Mouse (Mus musculus): ENCODE measurements around the gene Ptprd. TPM values are rescaled to one million over a fixed set of nuclear protein-coding genes. Genes with fewer than 3 reads are reported as not detected.
"Not testable (repeated sequence)": the region's sequence is repeated elsewhere in the genome, so short reads cannot be mapped to it uniquely, and the experiment has no call there.

Gene Ptprd
- polyA plus RNA-seq, 1 experiment from 2014 or later, result 30.4 TPM

DNA sequence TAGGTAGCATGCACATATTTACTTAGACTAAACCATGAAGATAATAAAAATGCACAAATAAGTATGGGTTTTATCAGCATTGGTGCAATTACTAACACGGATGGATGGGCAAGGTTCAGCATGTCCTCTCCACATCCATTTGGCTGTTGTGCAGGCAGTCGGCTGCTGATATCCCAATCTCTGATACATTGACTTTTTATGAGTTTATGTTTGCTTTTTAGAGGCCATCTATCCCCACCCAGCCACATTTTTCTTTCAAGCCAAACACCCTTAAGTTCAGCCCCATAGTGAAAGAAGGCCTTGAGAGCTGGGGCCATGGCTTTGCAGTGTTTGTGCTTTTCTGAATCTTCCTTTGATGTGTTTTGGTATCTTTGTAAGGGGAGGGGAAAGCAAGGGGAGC, 2166.1 kb downstream of the Ptprd start:
- ATAC-seq (ENCODE audit: insufficient number of reproducible peaks, insufficient read depth, low FRiP score, low read depth), result no peak
- Histone ChIP-seq H3K27me3 (ENCODE audit: control insufficient read depth, insufficient read depth, low read length) (no peaks in the 10 kb centered on the region), H3K27ac (ENCODE audit: low read length) (no peak overlapping the region), H3K9me3 (ENCODE audit: control insufficient read depth, low read depth, low read length) (no peaks in the 10 kb centered on the region), H3K36me3 (ENCODE audit: control insufficient read depth, insufficient read depth, low read length) (no peaks in the 10 kb centered on the region), H3K4me3 (ENCODE audit: low read depth, low read length) (no peak overlapping the region), H3K4me1 (ENCODE audit: control insufficient read depth, insufficient read depth, low read length) (no peaks in the 10 kb centered on the region), H3K9ac (replicated peaks; ENCODE audit: low read depth, low read length) (no peak overlapping the region), H3K4me2 (replicated peaks; ENCODE audit: low read depth, low read length) (no peak overlapping the region)
- WGBS, result 48% methylated on average over 2 of the region's 2 CpGs

DNA sequence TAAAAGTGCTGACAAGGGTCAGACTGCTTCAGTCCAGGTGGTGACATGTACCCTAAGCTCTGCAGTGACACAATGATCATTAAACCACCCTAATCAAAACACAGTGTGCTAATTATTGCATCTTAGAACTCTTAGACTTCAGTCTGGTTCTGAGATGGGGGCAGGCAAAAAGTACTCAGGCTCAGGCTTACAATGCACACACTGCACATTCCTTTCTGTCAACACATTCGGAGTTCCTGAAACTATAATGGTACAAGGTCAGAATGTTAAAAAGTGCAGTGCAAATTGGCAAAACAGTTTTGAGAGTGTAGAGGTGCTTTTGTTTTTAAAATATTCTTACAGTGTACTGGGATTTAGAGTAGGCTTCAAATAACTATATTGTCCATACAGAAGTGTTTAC, 2167.0 kb downstream of the Ptprd start:
- H3K27me3 ChIP-seq (ENCODE audit: control insufficient read depth, insufficient read depth, low read length), result no peaks in the 10 kb centered on the region
- no peaks in the 10 kb centered on the region; the same call in 1 of the 2 replicates for H3K36me3 ChIP-seq (ENCODE audit: control insufficient read depth, insufficient read depth, low read length)
- H3K4me1 ChIP-seq (ENCODE audit: control insufficient read depth, insufficient read depth, low read length), result no peaks in the 10 kb centered on the region
- no peak overlapping the region for H3K27ac ChIP-seq (ENCODE audit: low read length)
- H3K9ac ChIP-seq (replicated peaks; ENCODE audit: low read depth, low read length), result no peak overlapping the region
- WGBS, result 43% methylated on average over 1 of the region's 1 CpGs
- no peak for ATAC-seq (ENCODE audit: insufficient number of reproducible peaks, insufficient read depth, low FRiP score, low read depth)
- H3K4me3 ChIP-seq (ENCODE audit: low read depth, low read length), result no peak overlapping the region
- no peak overlapping the region for H3K4me2 ChIP-seq (replicated peaks; ENCODE audit: low read depth, low read length)
- H3K9me3 ChIP-seq (ENCODE audit: control insufficient read depth, low read depth, low read length), result no peaks in the 10 kb centered on the region

DNA sequence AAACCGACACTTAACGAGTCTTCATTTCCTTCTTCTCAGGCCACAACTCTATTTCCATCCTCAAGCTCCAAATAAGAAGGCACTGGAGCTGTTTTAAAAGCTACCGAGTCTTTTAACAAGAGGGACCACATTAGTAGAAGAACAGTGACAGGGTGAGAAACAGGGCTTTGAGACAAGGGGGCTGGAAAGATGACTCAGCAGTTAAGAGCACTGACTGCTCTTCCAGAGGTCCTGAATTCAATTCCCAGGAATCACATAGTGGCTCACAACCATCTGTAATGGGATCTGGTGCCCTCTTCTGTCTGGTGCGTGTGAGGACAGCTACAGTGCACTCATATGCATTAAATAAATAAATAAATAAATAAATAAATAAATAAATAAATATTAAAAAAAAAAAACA, 2174.6 kb downstream of the Ptprd start:
- 74% methylated on average over 4 of the region's 4 CpGs for WGBS
- H3K27ac ChIP-seq (ENCODE audit: low read length); H3K27me3 ChIP-seq (ENCODE audit: control insufficient read depth, insufficient read depth, low read length); H3K9ac ChIP-seq (replicated peaks; ENCODE audit: low read depth, low read length); H3K4me3 ChIP-seq (ENCODE audit: low read depth, low read length); ATAC-seq (ENCODE audit: insufficient number of reproducible peaks, insufficient read depth, low FRiP score, low read depth); H3K36me3 ChIP-seq (ENCODE audit: control insufficient read depth, insufficient read depth, low read length); H3K9me3 ChIP-seq (ENCODE audit: control insufficient read depth, low read depth, low read length); H3K4me1 ChIP-seq (ENCODE audit: control insufficient read depth, insufficient read depth, low read length); H3K4me2 ChIP-seq (replicated peaks; ENCODE audit: low read depth, low read length): not testable (repeated sequence)

DNA sequence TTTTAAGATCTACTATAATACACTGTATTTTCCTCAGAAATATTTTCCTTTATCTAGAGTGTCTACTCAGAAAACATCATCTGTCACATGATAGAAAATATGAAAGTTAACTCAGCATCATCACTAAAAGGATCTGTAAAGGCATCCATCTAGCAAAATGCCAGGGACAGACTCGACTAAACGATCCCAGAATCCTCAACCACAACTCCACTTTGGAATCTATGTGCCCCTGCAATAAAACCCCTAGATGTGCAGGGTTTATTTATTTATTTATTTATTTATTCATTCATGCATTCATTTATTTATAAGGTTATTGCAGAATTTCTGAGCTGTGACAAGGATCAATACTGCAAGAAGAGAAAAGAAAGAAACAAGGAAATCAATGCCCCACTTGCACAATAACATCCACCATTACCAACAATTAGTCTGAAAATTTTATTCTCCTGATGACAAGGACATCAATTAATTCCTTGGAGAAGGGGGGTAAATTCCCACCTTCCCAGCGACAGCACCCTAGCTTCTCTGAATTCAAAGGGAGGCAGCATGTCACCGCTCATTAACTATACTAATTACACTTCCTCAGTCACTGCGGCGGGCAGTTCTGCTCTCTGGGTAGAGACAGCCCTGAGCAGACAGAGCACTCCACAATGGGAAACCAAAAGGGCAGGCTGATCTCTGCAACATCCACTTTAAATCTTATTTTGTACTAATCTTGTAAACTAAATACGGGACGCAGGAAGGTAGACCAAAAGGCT, 2186.0 kb downstream of the Ptprd start:
- Histone ChIP-seq H3K4me1 (ENCODE audit: control insufficient read depth, insufficient read depth, low read length) (no peaks in the 10 kb centered on the region), H3K9me3 (ENCODE audit: control insufficient read depth, low read depth, low read length) (no peaks in the 10 kb centered on the region), H3K9ac (replicated peaks; ENCODE audit: low read depth, low read length) (no peak overlapping the region), H3K4me2 (replicated peaks; ENCODE audit: low read depth, low read length) (no peak overlapping the region), H3K4me3 (ENCODE audit: low read depth, low read length) (no peak overlapping the region), H3K36me3 (ENCODE audit: control insufficient read depth, insufficient read depth, low read length) (no peaks in the 10 kb centered on the region), H3K27ac (ENCODE audit: low read length) (no peak overlapping the region), H3K27me3 (ENCODE audit: control insufficient read depth, insufficient read depth, low read length) (no peaks in the 10 kb centered on the region)
- ATAC-seq (ENCODE audit: insufficient number of reproducible peaks, insufficient read depth, low FRiP score, low read depth), result no peak
- WGBS, result 81% methylated on average over 8 of the region's 8 CpGs

DNA sequence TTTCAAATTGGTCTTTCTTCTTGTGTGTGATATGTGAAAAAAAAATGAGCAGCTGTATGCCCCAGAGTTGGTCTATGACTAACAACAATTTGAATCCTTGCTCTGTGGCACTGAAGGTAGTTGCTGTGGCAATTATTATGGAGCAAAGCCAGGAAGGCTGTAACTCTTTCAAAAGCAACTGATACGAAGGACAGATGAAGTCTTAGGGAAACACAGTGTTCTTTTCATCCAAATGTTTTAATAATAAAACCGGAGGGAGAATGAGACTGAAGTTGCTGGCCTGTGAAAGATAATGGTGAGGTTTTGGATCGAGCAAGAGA, 2187.3 kb downstream of the Ptprd start:
- 73% methylated on average over 3 of the region's 3 CpGs for WGBS
- no peak for ATAC-seq (ENCODE audit: insufficient number of reproducible peaks, insufficient read depth, low FRiP score, low read depth)
- H3K27ac ChIP-seq (ENCODE audit: low read length), result no peak overlapping the region
- H3K9me3 ChIP-seq (ENCODE audit: control insufficient read depth, low read depth, low read length), result no peaks in the 10 kb centered on the region
- H3K4me2 ChIP-seq (replicated peaks; ENCODE audit: low read depth, low read length), result no peak overlapping the region
- no peak overlapping the region for H3K9ac ChIP-seq (replicated peaks; ENCODE audit: low read depth, low read length)
- no peaks in the 10 kb centered on the region for H3K27me3 ChIP-seq (ENCODE audit: control insufficient read depth, insufficient read depth, low read length)
- H3K36me3 ChIP-seq (ENCODE audit: control insufficient read depth, insufficient read depth, low read length), result no peaks in the 10 kb centered on the region
- no peaks in the 10 kb centered on the region for H3K4me1 ChIP-seq (ENCODE audit: control insufficient read depth, insufficient read depth, low read length)
- H3K4me3 ChIP-seq (ENCODE audit: low read depth, low read length), result no peak overlapping the region

DNA sequence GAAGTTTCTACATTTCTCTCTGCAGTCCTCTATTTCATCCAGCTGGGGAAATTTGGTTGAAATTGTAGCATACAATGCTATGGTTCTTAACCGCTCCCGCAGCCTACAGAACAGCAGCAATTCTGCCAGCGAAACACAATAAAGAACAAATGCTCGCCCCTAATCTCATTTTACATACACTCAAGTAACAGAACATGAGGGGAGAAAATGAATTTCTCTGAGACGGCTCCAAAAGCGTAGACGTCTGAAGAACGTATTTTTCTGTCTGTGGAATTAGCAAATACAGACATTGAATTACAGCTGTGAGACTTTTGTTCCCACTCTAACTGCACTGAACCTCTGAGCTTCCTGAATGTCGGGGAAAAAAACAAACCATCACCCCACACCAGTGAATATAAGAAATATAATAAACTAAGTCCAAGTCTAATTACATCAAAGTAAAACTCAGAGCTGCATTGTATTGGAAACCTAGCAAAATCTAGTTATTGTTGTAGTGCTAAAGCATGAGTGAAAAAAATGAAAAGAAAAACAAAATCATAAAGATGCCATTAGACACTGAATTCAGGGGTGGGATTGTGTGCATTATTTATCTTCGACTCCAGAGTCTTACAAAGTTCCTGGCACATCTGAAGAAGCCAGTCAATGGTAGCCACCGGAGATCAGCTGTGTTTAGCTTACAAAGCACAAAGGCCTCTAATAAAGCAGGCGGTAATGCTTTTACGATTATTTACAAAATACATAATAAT, 2187.8 kb downstream of the Ptprd start:
- Histone ChIP-seq H3K27ac (ENCODE audit: low read length) (no peak overlapping the region), H3K27me3 (ENCODE audit: control insufficient read depth, insufficient read depth, low read length) (no peaks in the 10 kb centered on the region), H3K4me1 (ENCODE audit: control insufficient read depth, insufficient read depth, low read length) (no peaks in the 10 kb centered on the region), H3K9me3 (ENCODE audit: control insufficient read depth, low read depth, low read length) (no peaks in the 10 kb centered on the region), H3K9ac (replicated peaks; ENCODE audit: low read depth, low read length) (no peak overlapping the region), H3K4me2 (replicated peaks; ENCODE audit: low read depth, low read length) (no peak overlapping the region), H3K4me3 (ENCODE audit: low read depth, low read length) (no peak overlapping the region), H3K36me3 (ENCODE audit: control insufficient read depth, insufficient read depth, low read length) (no peaks in the 10 kb centered on the region)
- WGBS, result 73% methylated on average over 13 of the region's 13 CpGs
- no peak for ATAC-seq (ENCODE audit: insufficient number of reproducible peaks, insufficient read depth, low FRiP score, low read depth)

DNA sequence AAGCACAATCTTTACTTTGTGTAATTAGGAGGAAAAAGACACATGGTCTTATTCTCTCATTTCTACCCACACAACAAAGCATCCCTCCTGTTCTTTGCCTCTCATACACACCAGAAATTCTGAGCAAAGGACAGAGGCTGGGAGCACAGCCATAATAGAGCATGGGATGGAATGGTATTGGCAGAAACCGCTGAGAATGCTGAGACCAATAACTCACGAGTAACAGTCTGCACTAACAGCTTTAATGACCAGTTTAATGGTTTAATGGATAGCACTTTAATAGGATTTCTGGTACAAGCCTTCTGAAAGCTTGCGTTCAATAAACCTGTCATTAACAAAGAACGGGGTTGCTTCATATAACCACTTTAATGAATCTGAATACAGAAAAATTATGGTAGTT, 2190.1 kb downstream of the Ptprd start:
- WGBS, result 66% methylated on average over 4 of the region's 4 CpGs
- Histone ChIP-seq H3K27ac (ENCODE audit: low read length) (no peak overlapping the region), H3K9me3 (ENCODE audit: control insufficient read depth, low read depth, low read length) (no peaks in the 10 kb centered on the region), H3K9ac (replicated peaks; ENCODE audit: low read depth, low read length) (no peak overlapping the region), H3K4me2 (replicated peaks; ENCODE audit: low read depth, low read length) (no peak overlapping the region), H3K4me1 (ENCODE audit: control insufficient read depth, insufficient read depth, low read length) (no peaks in the 10 kb centered on the region), H3K36me3 (ENCODE audit: control insufficient read depth, insufficient read depth, low read length) (no peaks in the 10 kb centered on the region), H3K27me3 (ENCODE audit: control insufficient read depth, insufficient read depth, low read length) (no peaks in the 10 kb centered on the region), H3K4me3 (ENCODE audit: low read depth, low read length) (no peak overlapping the region)
- ATAC-seq (ENCODE audit: insufficient number of reproducible peaks, insufficient read depth, low FRiP score, low read depth), result no peak

DNA sequence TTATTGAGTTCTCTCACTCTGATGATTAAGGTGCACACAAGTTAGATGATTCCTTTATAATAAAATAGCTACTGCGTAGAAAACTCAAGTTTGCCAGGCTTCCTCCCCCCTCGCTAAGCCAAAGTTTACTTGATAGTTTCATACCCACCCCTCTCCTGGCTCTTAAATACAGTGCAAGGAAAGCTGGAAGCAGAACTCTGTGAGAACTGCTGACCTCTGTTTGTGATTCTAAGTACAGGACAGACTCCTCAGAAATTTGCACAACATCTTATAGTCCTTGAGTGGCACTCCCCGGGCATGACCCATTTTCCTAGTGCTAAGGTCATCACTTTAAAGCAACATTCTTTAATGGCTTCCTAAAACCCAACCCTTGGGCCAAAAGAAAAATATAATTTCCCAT, 2196.7 kb downstream of the Ptprd start:
- no peaks in the 10 kb centered on the region for H3K27me3 ChIP-seq (ENCODE audit: control insufficient read depth, insufficient read depth, low read length)
- H3K9ac ChIP-seq (replicated peaks; ENCODE audit: low read depth, low read length), result no peak overlapping the region
- no peaks in the 10 kb centered on the region for H3K9me3 ChIP-seq (ENCODE audit: control insufficient read depth, low read depth, low read length)
- no peaks in the 10 kb centered on the region for H3K36me3 ChIP-seq (ENCODE audit: control insufficient read depth, insufficient read depth, low read length)
- H3K4me2 ChIP-seq (replicated peaks; ENCODE audit: low read depth, low read length), result no peak overlapping the region
- H3K4me3 ChIP-seq (ENCODE audit: low read depth, low read length), result no peak overlapping the region
- 80% methylated on average over 3 of the region's 3 CpGs for WGBS
- 0 out of 2 replicates have a peak, but pooled peaks cover 3% of the 10 kb centered on the region for H3K4me1 ChIP-seq (ENCODE audit: control insufficient read depth, insufficient read depth, low read length)
- no peak for ATAC-seq (ENCODE audit: insufficient number of reproducible peaks, insufficient read depth, low FRiP score, low read depth)
- H3K27ac ChIP-seq (ENCODE audit: low read length), result no peak overlapping the region

All from stomach, embryonic 14.5 days (tissue).